Mouse (Mus musculus) CD4-positive helper T cell, adult 2 months (primary cell): ENCODE data around the gene Park7.

Source experiments
- DNase-seq: peaks from one replicate; pipeline ENCODE4 v3.0.0-alpha.2; 2012; ENCODE audit warnings: low read depth, missing footprints, low spot score

Park7 gene

DNA sequence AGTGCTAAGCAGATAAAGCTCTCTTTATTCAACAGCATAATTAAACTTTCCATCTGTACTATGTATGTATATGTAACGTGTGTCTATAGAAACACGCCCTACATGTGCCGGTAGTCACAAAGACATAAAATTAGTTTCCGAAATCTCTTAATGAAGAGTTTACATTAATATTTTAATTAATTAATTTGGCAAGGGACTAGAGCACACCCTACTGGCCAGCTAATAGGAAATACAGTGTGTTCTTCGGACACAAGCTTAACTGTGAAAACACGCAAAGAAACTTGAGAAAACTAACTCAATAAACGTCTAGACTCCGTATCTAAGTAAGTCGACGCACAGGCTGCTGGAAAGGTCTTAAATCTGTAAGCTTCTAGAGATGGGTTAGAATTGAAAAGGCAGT, 64.3 kb downstream of the Park7 start:
- DNase-seq, result no peak
